Mouse (Mus musculus) C2C12 (cell line): ENCODE results near the gene Arhgap28. TPM values are rescaled to one million over a fixed set of nuclear protein-coding genes. Genes with fewer than 3 reads are reported as not detected.

Experiments
- H3K27me3 ChIP-seq: one replicate; pipeline ENCODE4 v1.6.1; 2011; ENCODE audit not compliant: control insufficient read depth, insufficient read depth, insufficient read length
- H3K36me3 ChIP-seq: one replicate; pipeline ENCODE4 v1.6.1; 2011; ENCODE audit not compliant: control insufficient read depth, insufficient read depth
- H3K4me3 ChIP-seq: one replicate; pipeline ENCODE4 v1.5.1; 2011; ENCODE audit warnings: mild to moderate bottlenecking, control low read depth; ENCODE audit not compliant: poor library complexity, insufficient read depth, severe bottlenecking
- H3K79me2 ChIP-seq: one replicate; pipeline ENCODE4 v1.6.1; 2011; ENCODE audit not compliant: control insufficient read depth, insufficient read depth
- H3K79me3 ChIP-seq: one replicate; pipeline ENCODE4 v1.6.1; 2011; ENCODE audit warnings: low read depth, control low read depth
- H3ac ChIP-seq: one replicate; pipeline ENCODE3; 2011; ENCODE audit warnings: low read depth; ENCODE audit not compliant: control insufficient read depth, insufficient read length
- CEBPB ChIP-seq: IDR thresholded peaks from one replicate; pipeline ENCODE4 v1.6.1; 2011; ENCODE audit warnings: low read depth, mild to moderate bottlenecking, control low read depth, moderate library complexity
- CTCF ChIP-seq: IDR thresholded peaks from one replicate; pipeline ENCODE4 v1.5.1; 2011; ENCODE audit not compliant: control insufficient read depth, insufficient read depth, insufficient read length
- FOSL1 ChIP-seq: IDR thresholded peaks from one replicate; pipeline ENCODE4 v1.8.0; 2011; ENCODE audit warnings: mild to moderate bottlenecking, low read length; ENCODE audit not compliant: poor library complexity, insufficient read depth, severe bottlenecking
- MAX ChIP-seq: IDR thresholded peaks from one replicate; pipeline ENCODE4 v1.6.1; 2011; ENCODE audit warnings: mild to moderate bottlenecking, control low read depth
- MYOD1 ChIP-seq: IDR thresholded peaks from one replicate; pipeline ENCODE4 v1.6.1; 2011; ENCODE audit warnings: low read depth; ENCODE audit not compliant: control insufficient read depth, insufficient read length
- MYOG ChIP-seq: IDR thresholded peaks from one replicate; pipeline ENCODE4 v1.6.1; 2011; ENCODE audit not compliant: control insufficient read depth, insufficient read length; ENCODE audit errors: extremely low read depth
- USF1 ChIP-seq: IDR thresholded peaks from one replicate; pipeline ENCODE4 v1.6.1; 2011; ENCODE audit warnings: low read depth, mild to moderate bottlenecking, control low read depth, moderate library complexity
- polyA plus RNA-seq: library from polyadenylated mRNA; unstranded; fragments of >200 nt; fragmentation: generic; extraction: Trizol; gene quantifications from one replicate; pipeline ENCODE4 v1.2.1, GENCODE M21; 2012; ENCODE audit warnings: missing spikeins

The Arhgap28 gene
- polyA plus RNA-seq, 1 experiment = 4.3 TPM

GRCm38 (mm10) chr17:67827431-67827830 lies 176.5 kb downstream of the Arhgap28 start:
- no peaks in the 10 kb centered on the region for H3K79me2 ChIP-seq
- H3K36me3 ChIP-seq = no peaks in the 10 kb centered on the region
- no peaks in the 10 kb centered on the region for H3K79me3 ChIP-seq
- H3ac ChIP-seq = no peak overlapping the region
- TF ChIP-seq MYOG = no peak
- no peak for TF ChIP-seq MYOD1
- TF ChIP-seq CTCF = no peak
- TF ChIP-seq FOSL1 = no peak
- TF ChIP-seq MAX = no peak
- TF ChIP-seq CEBPB = no peak
- TF ChIP-seq USF1 = no peak
- H3K4me3 ChIP-seq = no peak overlapping the region
- no peaks in the 10 kb centered on the region for H3K27me3 ChIP-seq

DNA sequence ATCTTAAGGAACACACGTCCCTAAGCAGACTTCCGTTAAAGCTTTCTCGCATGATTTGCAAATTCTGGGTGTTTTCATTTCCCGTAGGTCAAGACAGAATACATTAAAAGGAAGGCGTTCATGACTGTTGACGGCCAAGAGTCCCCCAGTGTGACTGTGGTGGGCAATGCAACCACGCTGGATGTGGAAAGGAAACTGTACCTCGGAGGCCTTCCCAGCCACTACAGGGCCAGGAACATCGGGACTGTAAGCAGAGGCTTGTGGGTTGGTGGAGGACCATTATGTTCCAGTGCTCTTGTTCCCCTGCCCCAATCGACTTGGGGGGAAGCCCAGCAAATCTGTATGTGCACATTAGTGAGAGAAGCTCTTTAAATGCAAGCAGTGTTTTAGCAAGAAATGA lies 187.0 kb downstream of the Arhgap28 start:
- H3K36me3 ChIP-seq = no peaks in the 10 kb centered on the region
- TF ChIP-seq FOSL1 (no peak), MAX (no peak), MYOG (no peak), MYOD1 (no peak)
- peaks cover 10% of the 10 kb centered on the region for H3K27me3 ChIP-seq
- no peaks in the 10 kb centered on the region for H3K79me2 ChIP-seq
- no peaks in the 10 kb centered on the region for H3K79me3 ChIP-seq
- no peak overlapping the region for H3K4me3 ChIP-seq
- no peak overlapping the region for H3ac ChIP-seq

GRCm38 (mm10) chr17:67815720-67816119 lies 188.2 kb downstream of the Arhgap28 start:
- Histone ChIP-seq H3K27me3 (peaks cover 16% of the 10 kb centered on the region), H3K36me3 (no peaks in the 10 kb centered on the region), H3K79me3 (no peaks in the 10 kb centered on the region), H3K79me2 (no peaks in the 10 kb centered on the region), H3ac (no peak overlapping the region), H3K4me3 (no peak overlapping the region)
- TF ChIP-seq CEBPB (no peak), MYOG (no peak), FOSL1 (no peak), CTCF (no peak), MYOD1 (no peak), MAX (no peak), USF1 (no peak)

GRCm38 (mm10) chr17:67813666-67814065 lies 190.3 kb downstream of the Arhgap28 start:
- Histone ChIP-seq H3K27me3 (peaks cover 27% of the 10 kb centered on the region), H3K36me3 (no peaks in the 10 kb centered on the region), H3K79me3 (no peaks in the 10 kb centered on the region), H3K4me3 (no peak overlapping the region), H3ac (no peak overlapping the region), H3K79me2 (no peaks in the 10 kb centered on the region)
- TF ChIP-seq MYOG = no peak

DNA sequence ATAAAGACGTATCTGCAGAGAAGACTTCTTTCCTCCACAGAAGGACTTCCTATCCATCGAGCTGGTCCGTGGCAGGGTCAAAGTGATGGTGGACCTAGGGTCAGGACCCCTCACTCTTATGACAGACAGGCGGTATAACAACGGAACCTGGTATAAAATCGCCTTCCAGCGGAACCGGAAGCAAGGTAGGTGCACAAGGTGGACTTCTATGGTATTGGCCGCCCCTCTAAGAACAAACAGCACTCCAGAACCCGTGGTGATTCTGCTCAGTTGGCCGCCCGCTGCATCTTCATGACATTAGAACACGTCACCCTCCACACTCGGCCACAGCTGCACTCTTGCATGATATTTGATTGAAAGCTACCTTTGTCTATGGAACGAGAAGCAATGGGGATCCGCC lies 194.7 kb downstream of the Arhgap28 start:
- no peaks in the 10 kb centered on the region for H3K79me3 ChIP-seq
- H3ac ChIP-seq = no peak overlapping the region
- peaks cover 44% of the 10 kb centered on the region for H3K27me3 ChIP-seq
- H3K36me3 ChIP-seq = no peaks in the 10 kb centered on the region
- TF ChIP-seq CEBPB (no peak), MYOG (no peak), CTCF (no peak)
- H3K4me3 ChIP-seq = no peak overlapping the region
- H3K79me2 ChIP-seq = no peaks in the 10 kb centered on the region
